Mouse (Mus musculus) forebrain, embryonic 12.5 days (tissue): ENCODE results near the gene Pde6g. TPM values are rescaled to one million over a fixed set of nuclear protein-coding genes. Genes with fewer than 3 reads are reported as not detected.

Experiments used
- ATAC-seq: fragments of 200-750 bp; cut with Nextera tagmentation; 2 replicates; pipeline ENCODE4 v1.8.0; 2017; ENCODE audit warnings: moderate TSS enrichment; ENCODE audit not compliant: low FRiP score
- H3K27ac ChIP-seq: fragments of 300-500 bp; sonication (generic); 2 replicates; pipeline ENCODE4 v1.5.1; 2016; ENCODE audit warnings: mild to moderate bottlenecking
- H3K27me3 ChIP-seq: fragments of 300-500 bp; sonication (generic); 2 replicates; pipeline ENCODE4 v1.6.1; 2016; ENCODE audit warnings: mild to moderate bottlenecking
- H3K36me3 ChIP-seq: fragments of 300-500 bp; sonication (generic); replicated peaks from 2 replicates; pipeline ENCODE4 v1.6.1; 2016; ENCODE audit warnings: mild to moderate bottlenecking
- H3K4me1 ChIP-seq: fragments of 300-500 bp; sonication (generic); 2 replicates; pipeline ENCODE4 v1.6.1; 2016
- H3K4me2 ChIP-seq: fragments of 300-500 bp; sonication (generic); 2 replicates; pipeline ENCODE4 v1.6.1; 2016; ENCODE audit warnings: mild to moderate bottlenecking, moderate library complexity
- H3K4me3 ChIP-seq: fragments of 300-500 bp; sonication (generic); replicated peaks from 2 replicates; pipeline ENCODE4 v1.5.1; 2016; ENCODE audit warnings: mild to moderate bottlenecking
- H3K9ac ChIP-seq: fragments of 300-500 bp; sonication (generic); 2 replicates; pipeline ENCODE4 v1.6.1; 2016; ENCODE audit warnings: mild to moderate bottlenecking
- H3K9me3 ChIP-seq: fragments of 300-500 bp; sonication (generic); 2 replicates; pipeline ENCODE4 v1.6.1; 2016
- WGBS: fragments of 180-500 bp; shearing (Covaris S2); methylation state at CpG from one replicate; pipeline ENCODE4 v1.1.7; 2016; 5-methylcytosine and 5-hydroxymethylcytosine counted together
- polyA plus RNA-seq: library from polyadenylated mRNA; unstranded; fragments of >200 nt; fragmentation: Nextera tagmentation; extraction: Ambion mirVana; gene quantifications from 2 replicates; pipeline ENCODE4 v1.2.1, GENCODE M21; 2016

Gene Pde6g
- 0.17 and 0.38 TPM in 2 replicates for polyA plus RNA-seq

DNA sequence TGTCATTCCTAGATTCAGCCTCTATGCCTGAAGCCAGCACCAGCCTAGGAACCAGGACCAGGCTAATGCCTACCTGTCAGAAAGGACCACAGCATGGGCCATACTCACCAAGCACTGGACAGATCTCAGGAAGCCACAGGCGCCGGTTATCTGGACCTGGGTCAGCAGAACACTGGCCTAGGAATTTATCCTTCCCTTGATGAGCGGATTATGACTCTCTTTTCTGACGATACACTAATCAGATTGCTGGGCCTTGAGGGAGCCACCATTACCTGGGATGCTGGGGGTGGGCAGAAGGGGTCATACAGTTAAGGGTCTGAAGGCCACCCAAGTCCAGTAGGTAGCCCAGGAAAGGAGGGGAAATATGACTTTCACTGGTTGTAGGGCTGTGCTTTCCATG, at the start of gene Pde6g:
Gene Pde6g, minus strand, starts transcription at position 195 of the 400 bp plus-strand sequence.
- no peak within 1 kb of the TSS for H3K4me3 ChIP-seq
- 88% methylated on average over 4 of the region's 4 CpGs for WGBS
- ATAC-seq: no peak
- H3K27me3 ChIP-seq: no peaks in the 10 kb centered on the region; the same call in 1 of the 2 replicates
- no peaks in the 10 kb centered on the region for H3K36me3 ChIP-seq
- peaks cover 11% of the 10 kb centered on the region for H3K4me1 ChIP-seq
- H3K4me2 ChIP-seq: no peak within 1 kb of the TSS
- no peak within 1 kb of the TSS for H3K27ac ChIP-seq
- H3K9me3 ChIP-seq: no peaks in the 10 kb centered on the region
- H3K9ac ChIP-seq: no peak within 1 kb of the TSS

GRCm38 (mm10) chr11:120501701-120502100, 48.4 kb upstream of the Pde6g start:
- 87% methylated on average over 4 of the region's 4 CpGs for WGBS
- no peak overlapping the region for H3K9ac ChIP-seq
- H3K27me3 ChIP-seq: no peaks in the 10 kb centered on the region
- H3K27ac ChIP-seq: no peak overlapping the region
- no peaks in the 10 kb centered on the region for H3K4me1 ChIP-seq
- no peak overlapping the region for H3K4me2 ChIP-seq
- H3K36me3 ChIP-seq: peaks cover 28% of the 10 kb centered on the region
- H3K9me3 ChIP-seq: no peaks in the 10 kb centered on the region
- no peak for ATAC-seq
- H3K4me3 ChIP-seq: no peak overlapping the region

GRCm38 (mm10) chr11:120501018-120501417, 47.7 kb upstream of the Pde6g start:
- 73% methylated on average over 6 of the region's 6 CpGs for WGBS

DNA sequence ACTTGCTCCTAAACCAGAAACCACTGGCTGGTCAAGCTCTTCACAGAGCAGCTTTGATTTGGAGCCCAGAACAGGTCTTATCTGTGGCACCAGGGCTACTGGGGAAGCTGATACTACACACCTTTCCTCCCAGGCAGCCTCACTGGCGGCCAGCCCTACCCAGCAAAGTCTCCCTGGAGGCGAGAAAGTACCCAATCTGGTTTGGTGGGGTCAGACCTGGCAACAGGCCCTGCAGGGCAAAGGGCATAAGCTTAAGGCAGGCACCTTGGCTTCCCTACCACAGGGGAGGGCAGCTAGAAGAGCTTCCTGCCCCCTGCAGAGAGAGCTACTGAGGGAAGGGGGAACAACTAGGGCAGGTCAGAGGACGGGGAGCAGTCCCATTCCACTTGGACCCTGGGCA, 47.1 kb upstream of the Pde6g start:
- 29% methylated on average over 3 of the region's 3 CpGs for WGBS
- no peak for ATAC-seq
- Histone ChIP-seq H3K27ac (no peak overlapping the region), H3K36me3 (peaks cover 40% of the 10 kb centered on the region), H3K4me3 (no peak overlapping the region), H3K4me2 (no peak overlapping the region), H3K9ac (no peak overlapping the region), H3K27me3 (no peaks in the 10 kb centered on the region), H3K4me1 (no peaks in the 10 kb centered on the region), H3K9me3 (no peaks in the 10 kb centered on the region)

More at GRCm38 (mm10) chr11:120501018-120501417, 47.7 kb upstream of the Pde6g start:
- Histone ChIP-seq H3K4me3 (no peak overlapping the region), H3K36me3 (peaks cover 34% of the 10 kb centered on the region), H3K27me3 (no peaks in the 10 kb centered on the region), H3K4me1 (no peaks in the 10 kb centered on the region), H3K9me3 (no peaks in the 10 kb centered on the region), H3K27ac (no peak overlapping the region), H3K9ac (no peak overlapping the region), H3K4me2 (no peak overlapping the region)
- ATAC-seq: no peak

DNA sequence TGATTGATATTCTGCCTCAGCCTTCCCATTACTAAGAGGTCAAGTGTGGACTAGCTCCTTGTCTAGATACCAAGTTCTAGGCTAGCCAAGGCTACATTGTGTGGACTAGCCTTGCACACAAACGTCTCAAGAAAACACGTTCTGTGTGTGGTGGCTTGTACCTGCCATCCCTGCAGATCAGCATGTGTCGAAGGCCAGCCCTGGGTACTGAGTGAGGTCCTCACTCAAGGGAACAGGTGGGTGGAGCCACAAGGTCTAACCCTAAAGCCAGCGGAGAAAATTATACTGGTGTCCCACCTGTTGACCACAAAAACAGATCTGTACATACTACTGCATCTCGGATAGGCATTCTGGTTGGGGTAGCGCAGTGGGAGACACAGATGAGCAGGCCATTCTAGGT, 46.6 kb upstream of the Pde6g start:
- no peak overlapping the region for H3K9ac ChIP-seq
- peaks cover 44% of the 10 kb centered on the region for H3K36me3 ChIP-seq
- WGBS: 86% methylated on average over 6 of the region's 6 CpGs
- no peaks in the 10 kb centered on the region for H3K9me3 ChIP-seq
- H3K4me2 ChIP-seq: no peak overlapping the region
- ATAC-seq: no peak
- no peak overlapping the region for H3K27ac ChIP-seq
- H3K4me3 ChIP-seq: no peak overlapping the region
- H3K4me1 ChIP-seq: no peaks in the 10 kb centered on the region
- H3K27me3 ChIP-seq: no peaks in the 10 kb centered on the region

DNA sequence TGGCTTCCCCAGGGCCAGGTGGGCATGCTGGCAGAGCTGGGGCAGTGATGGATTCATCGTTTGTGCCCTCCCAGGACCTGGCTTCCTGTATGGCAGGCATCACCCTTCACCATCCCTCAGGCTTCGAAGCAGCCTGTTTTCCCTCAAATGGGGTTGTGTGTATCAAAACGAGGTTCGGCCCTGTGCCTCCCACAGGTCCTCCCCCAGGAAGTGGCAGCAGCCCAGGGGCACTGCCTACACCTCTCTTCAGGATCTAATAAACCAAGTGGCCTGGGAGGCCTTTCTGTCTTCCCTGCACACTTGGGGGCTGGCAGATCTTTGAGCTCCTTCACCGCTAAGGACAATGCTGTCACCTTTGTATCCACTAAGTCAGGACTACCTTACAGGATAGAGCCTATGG, 45.6 kb upstream of the Pde6g start:
- peaks cover 54% of the 10 kb centered on the region for H3K36me3 ChIP-seq
- WGBS: 85% methylated on average over 5 of the region's 5 CpGs
- no peak for ATAC-seq
- H3K9me3 ChIP-seq: no peaks in the 10 kb centered on the region
- 0 out of 2 replicates have a peak, but pooled peaks cover under 1% of the 10 kb centered on the region for H3K4me1 ChIP-seq
- H3K27ac ChIP-seq: no peak overlapping the region
- no peaks in the 10 kb centered on the region for H3K27me3 ChIP-seq
- no peak overlapping the region for H3K4me2 ChIP-seq
- H3K4me3 ChIP-seq: no peak overlapping the region
- no peak overlapping the region for H3K9ac ChIP-seq

GRCm38 (mm10) chr11:120498226-120498625, 44.9 kb upstream of the Pde6g start:
- ATAC-seq: no peak
- no peak overlapping the region for H3K27ac ChIP-seq
- H3K36me3 ChIP-seq: peaks cover 54% of the 10 kb centered on the region

GRCm38 (mm10) chr11:120497436-120497835, 44.1 kb upstream of the Pde6g start:
- Histone ChIP-seq H3K9ac (no peak overlapping the region), H3K4me1 (peaks cover 15% of the 10 kb centered on the region), H3K27ac (no peak overlapping the region), H3K36me3 (peaks cover 54% of the 10 kb centered on the region), H3K4me3 (no peak overlapping the region), H3K27me3 (no peaks in the 10 kb centered on the region), H3K4me2 (no peak overlapping the region), H3K9me3 (no peaks in the 10 kb centered on the region)
- WGBS: 92% methylated on average over 3 of the region's 3 CpGs
- ATAC-seq: no peak

More at GRCm38 (mm10) chr11:120498226-120498625, 44.9 kb upstream of the Pde6g start:
- 90% methylated on average over 12 of the region's 12 CpGs for WGBS
- Histone ChIP-seq H3K4me3 (no peak overlapping the region), H3K4me1 (peaks cover 7% of the 10 kb centered on the region), H3K9ac (no peak overlapping the region), H3K9me3 (no peaks in the 10 kb centered on the region), H3K4me2 (no peak overlapping the region), H3K27me3 (no peaks in the 10 kb centered on the region)

GRCm38 (mm10) chr11:120493911-120494310, 40.6 kb upstream of the Pde6g start:
- H3K9ac ChIP-seq: no peak overlapping the region
- ATAC-seq: no peak
- H3K4me1 ChIP-seq: peaks cover 35% of the 10 kb centered on the region
- WGBS: 88% methylated on average over 3 of the region's 3 CpGs
- H3K9me3 ChIP-seq: no peaks in the 10 kb centered on the region
- peak overlapping the region; percentile 81 for H3K4me2 ChIP-seq
- no peak overlapping the region for H3K4me3 ChIP-seq
- peaks cover 57% of the 10 kb centered on the region for H3K36me3 ChIP-seq
- H3K27ac ChIP-seq: no peak overlapping the region
- no peaks in the 10 kb centered on the region for H3K27me3 ChIP-seq

GRCm38 (mm10) chr11:120493351-120493750, 40.1 kb upstream of the Pde6g start:
- Histone ChIP-seq H3K4me2 (peak overlapping the region; percentile 81), H3K36me3 (peaks cover 57% of the 10 kb centered on the region), H3K27me3 (no peaks in the 10 kb centered on the region), H3K27ac (no peak overlapping the region), H3K4me3 (peak overlapping the region; percentile 91), H3K9me3 (no peaks in the 10 kb centered on the region), H3K4me1 (peaks cover 35% of the 10 kb centered on the region), H3K9ac (peak overlapping the region; percentile 90)
- 60% methylated on average over 3 of the region's 3 CpGs for WGBS
- ATAC-seq: no peak

GRCm38 (mm10) chr11:120492878-120493203, 39.5 kb upstream of the Pde6g start:
- peak overlapping the region; percentile 90 for H3K9ac ChIP-seq
- peak overlapping the region; percentile 81 for H3K4me2 ChIP-seq
- H3K36me3 ChIP-seq: peaks cover 57% of the 10 kb centered on the region
- peak overlapping the region; percentile 91 for H3K4me3 ChIP-seq
- H3K9me3 ChIP-seq: no peaks in the 10 kb centered on the region
- no peaks in the 10 kb centered on the region for H3K27me3 ChIP-seq
- H3K27ac ChIP-seq: 0 out of 2 replicates have a peak overlapping the region, but pooled peaks have one; percentile 32
- WGBS: 26% methylated on average over 3 of the region's 3 CpGs
- no peak for ATAC-seq
- peaks cover 35% of the 10 kb centered on the region for H3K4me1 ChIP-seq

DNA sequence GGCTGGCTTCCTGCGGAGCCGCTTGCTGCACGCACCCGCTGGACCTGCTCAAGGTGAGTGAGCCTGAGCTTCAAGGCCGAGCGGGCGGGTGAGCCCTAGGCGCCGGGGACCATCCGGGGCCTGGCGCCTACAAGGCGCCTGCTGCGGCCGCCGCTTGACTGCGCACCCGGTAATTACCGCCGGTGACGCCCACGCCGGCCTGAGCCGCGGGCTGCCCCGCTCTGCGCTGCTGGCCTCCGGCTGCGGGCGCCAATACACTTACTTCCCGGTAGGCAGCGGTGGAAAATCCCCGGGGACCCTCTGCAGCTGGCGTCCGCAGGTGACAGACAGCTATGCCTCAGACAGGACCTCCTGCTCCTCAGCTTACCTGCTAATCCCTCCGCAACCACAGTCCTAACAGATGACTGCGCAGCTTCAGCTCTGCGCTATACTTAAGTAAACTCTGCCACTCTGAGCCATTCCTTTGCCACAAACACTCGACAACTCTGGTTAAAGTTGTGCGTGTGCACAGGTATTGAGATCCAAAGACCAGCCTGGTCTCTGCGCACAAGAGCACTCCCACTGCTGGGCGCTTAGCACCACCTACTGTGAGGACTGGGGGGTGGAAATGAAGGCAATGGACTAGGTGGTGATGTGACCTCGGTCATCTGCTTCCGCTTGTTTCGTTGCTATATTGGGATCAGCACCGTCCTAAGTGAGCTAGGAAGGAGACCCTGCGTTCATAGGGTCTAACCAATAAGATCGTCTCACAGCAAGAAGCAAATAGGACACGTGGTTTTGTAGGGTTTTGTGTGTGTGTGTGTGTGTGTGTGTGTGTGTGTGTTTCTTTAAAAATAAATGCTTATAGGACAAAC, 39.0 kb upstream of the Pde6g start:
- peaks cover 35% of the 10 kb centered on the region for H3K4me1 ChIP-seq
- peak; percentile 9; the same call in 1 of the 2 replicates for ATAC-seq

More for the DNA sequence above, 39.0 kb upstream of the Pde6g start:
- Histone ChIP-seq H3K4me3 (peak overlapping the region; percentile 91), H3K36me3 (peaks cover 57% of the 10 kb centered on the region), H3K27ac (peak overlapping the region; percentile 85), H3K27me3 (no peaks in the 10 kb centered on the region), H3K9ac (peak overlapping the region; percentile 90), H3K4me2 (peak overlapping the region; percentile 81), H3K9me3 (no peaks in the 10 kb centered on the region)
- WGBS: under 1% methylated on average over 48 of the region's 48 CpGs
